Mouse (Mus musculus): ENCODE data around the gene Mst1. TPM values are rescaled to one million over a fixed set of nuclear protein-coding genes. Genes with fewer than 3 reads are reported as not detected.

Gene Mst1
- polyA plus RNA-seq, 1 experiment from 2014 or later = 0.41 TPM

DNA sequence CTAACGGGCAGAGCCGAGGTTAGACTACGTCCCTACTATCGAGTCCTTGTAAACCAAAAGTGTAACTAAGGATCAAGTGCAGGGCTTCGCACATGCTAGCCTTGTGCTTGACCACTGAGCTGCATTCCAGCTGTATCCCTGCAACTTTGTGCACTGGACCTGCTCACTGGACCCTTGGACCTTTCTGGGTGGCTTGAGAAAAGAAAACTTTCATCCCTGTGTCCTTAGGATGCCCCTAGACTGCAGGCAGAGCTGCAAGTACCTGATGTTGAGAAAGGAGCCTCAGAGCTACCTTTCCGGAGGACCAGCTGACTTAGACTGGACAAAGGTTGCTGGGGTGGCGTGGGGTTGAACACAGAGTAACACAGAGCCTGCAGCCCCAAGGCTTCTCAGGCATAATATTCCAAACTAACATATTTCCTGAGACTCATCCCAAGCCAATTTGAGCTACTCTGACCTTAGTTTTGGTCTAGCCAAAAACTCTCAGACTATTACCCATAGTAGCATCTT is 10.4 kb downstream of the Mst1 start:
- H3K9me3 ChIP-seq (ENCODE audit: control insufficient read depth, low read length) = no peaks in the 10 kb centered on the region
- H3K36me3 ChIP-seq (ENCODE audit: control insufficient read depth, insufficient read depth, low read length) = peaks cover 52% of the 10 kb centered on the region
- H3K9ac ChIP-seq (ENCODE audit: low read length) = no peak overlapping the region
- peaks cover 9% of the 10 kb centered on the region for H3K4me1 ChIP-seq (replicated peaks; ENCODE audit: control insufficient read depth, insufficient read depth, low read length)
- no peaks in the 10 kb centered on the region for H3K27me3 ChIP-seq (ENCODE audit: control insufficient read depth, insufficient read depth, low read depth, low read length)
- H3K4me2 ChIP-seq (ENCODE audit: low read depth, low read length) = no peak overlapping the region
- WGBS = 94% methylated on average over 7 of the region's 7 CpGs
- no peak overlapping the region for H3K4me3 ChIP-seq (ENCODE audit: low read length)
- no peak for ATAC-seq (ENCODE audit: low read depth)
- no peak overlapping the region for H3K27ac ChIP-seq (ENCODE audit: low read length)

DNA sequence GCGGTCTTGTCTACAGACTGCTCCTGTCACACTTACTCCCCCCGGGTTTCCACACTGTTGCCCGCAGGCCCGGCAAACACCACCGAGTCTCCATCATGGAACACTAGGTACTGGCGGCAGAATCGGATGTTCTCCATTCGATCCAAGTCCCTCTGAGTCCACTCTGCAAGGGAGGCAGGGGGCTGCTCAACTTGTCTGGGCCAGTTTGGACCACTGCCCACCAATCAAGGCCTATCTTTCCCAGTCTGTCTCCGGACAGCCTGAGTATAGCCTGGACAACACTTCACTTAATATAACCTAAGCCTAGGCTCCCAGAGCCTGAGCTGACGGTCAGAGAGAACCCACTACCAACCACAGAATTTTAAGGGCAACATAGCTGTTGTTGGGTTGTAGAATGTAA is 13.3 kb downstream of the Mst1 start:
- 0 out of 2 replicates have a peak overlapping the region, but pooled peaks have one; percentile 79 for H3K27ac ChIP-seq (ENCODE audit: low read length)
- no peaks in the 10 kb centered on the region for H3K27me3 ChIP-seq (ENCODE audit: control insufficient read depth, insufficient read depth, low read depth, low read length)
- WGBS = 61% methylated on average over 10 of the region's 10 CpGs
- no peaks in the 10 kb centered on the region for H3K9me3 ChIP-seq (ENCODE audit: control insufficient read depth, low read length)
- H3K4me3 ChIP-seq (ENCODE audit: low read length) = peak overlapping the region; percentile 76
- peak overlapping the region; percentile 99 for H3K4me2 ChIP-seq (ENCODE audit: low read depth, low read length)
- no peak for ATAC-seq (ENCODE audit: low read depth)
- H3K4me1 ChIP-seq (replicated peaks; ENCODE audit: control insufficient read depth, insufficient read depth, low read length) = peaks cover 12% of the 10 kb centered on the region
- peak overlapping the region; percentile 82 for H3K9ac ChIP-seq (ENCODE audit: low read length)
- peaks cover 28% of the 10 kb centered on the region for H3K36me3 ChIP-seq (ENCODE audit: control insufficient read depth, insufficient read depth, low read length)

DNA sequence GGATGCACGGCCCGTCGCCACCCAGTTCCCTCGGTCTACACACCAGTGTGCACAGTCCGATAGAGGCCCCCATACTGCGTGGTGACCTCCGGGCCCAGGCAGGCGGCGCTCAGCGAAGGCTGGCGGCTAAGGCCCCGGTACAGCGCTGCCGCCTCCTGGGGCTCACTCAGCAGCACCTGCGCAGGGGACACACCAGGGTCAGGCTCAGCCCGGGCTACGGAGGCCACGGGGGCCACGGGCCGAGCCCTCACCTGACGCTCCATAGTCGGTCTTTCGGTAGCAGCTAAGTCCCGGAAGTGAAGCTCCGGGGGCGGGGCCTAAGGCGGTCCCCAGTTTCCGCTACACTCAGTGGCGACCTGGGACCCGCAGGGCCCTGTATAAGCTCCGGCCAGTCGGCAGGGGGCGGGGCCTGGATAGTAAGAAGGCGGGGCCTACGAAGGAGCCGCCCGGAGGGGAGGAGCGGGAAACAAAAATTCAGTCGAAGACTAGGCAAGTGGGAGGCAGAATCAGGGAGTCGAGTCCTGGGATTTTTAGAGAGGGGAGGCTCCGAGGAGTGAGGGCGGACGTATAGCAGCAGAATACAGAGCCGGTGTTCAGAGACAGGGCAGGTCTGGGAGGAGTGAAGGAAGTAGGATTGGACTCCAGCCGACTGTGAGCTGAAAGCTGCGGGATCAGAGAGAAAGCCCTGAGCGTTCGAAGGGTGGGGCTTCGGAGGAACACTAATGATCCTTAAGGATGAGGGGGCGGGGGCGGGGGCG is 14.1 kb downstream of the Mst1 start, which contains the start of gene Apeh:
Gene Apeh, minus strand, starts transcription at position 423 of the 758 bp plus-strand sequence.
- WGBS = under 1% methylated on average over 52 of the region's 52 CpGs
- Histone ChIP-seq H3K4me2 (ENCODE audit: low read depth, low read length) (peak within 1 kb of the TSS; percentile 99), H3K27me3 (ENCODE audit: control insufficient read depth, insufficient read depth, low read depth, low read length) (no peaks in the 10 kb centered on the region), H3K27ac (ENCODE audit: low read length) (peak within 1 kb of the TSS; percentile 79), H3K4me1 (replicated peaks; ENCODE audit: control insufficient read depth, insufficient read depth, low read length) (peaks cover 12% of the 10 kb centered on the region), H3K36me3 (ENCODE audit: control insufficient read depth, insufficient read depth, low read length) (peaks cover 23% of the 10 kb centered on the region), H3K4me3 (ENCODE audit: low read length) (peak within 1 kb of the TSS; percentile 76), H3K9ac (ENCODE audit: low read length) (peak within 1 kb of the TSS; percentile 82), H3K9me3 (ENCODE audit: control insufficient read depth, low read length) (no peaks in the 10 kb centered on the region)
- ATAC-seq (ENCODE audit: low read depth) = peak; percentile 97

DNA sequence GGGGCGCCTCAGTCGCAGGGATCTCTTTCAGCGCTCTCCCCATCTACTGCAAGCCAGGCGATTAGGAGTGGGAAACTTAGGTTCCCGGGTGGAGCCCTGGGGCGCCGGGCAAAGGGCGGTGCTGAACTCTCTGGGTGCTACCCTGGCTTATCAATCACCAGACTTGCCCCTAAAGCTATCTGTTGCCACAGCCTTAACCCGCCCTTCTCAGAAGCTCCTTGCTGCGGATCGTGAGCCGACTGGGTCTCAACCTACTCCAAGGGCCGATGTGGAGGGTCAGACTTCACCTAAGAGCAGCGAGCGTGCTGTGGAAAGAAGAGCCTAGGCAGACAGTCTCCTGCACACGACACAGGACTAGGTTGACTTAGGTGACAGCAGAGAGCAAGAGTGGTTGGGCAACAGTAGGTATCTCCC is 14.8 kb downstream of the Mst1 start:
- H3K9me3 ChIP-seq (ENCODE audit: control insufficient read depth, low read length) = no peaks in the 10 kb centered on the region
- peak overlapping the region; percentile 76 for H3K4me3 ChIP-seq (ENCODE audit: low read length)
- peaks cover 17% of the 10 kb centered on the region; the same call in 1 of the 2 replicates for H3K36me3 ChIP-seq (ENCODE audit: control insufficient read depth, insufficient read depth, low read length)
- under 1% methylated on average over 16 of the region's 16 CpGs for WGBS
- H3K9ac ChIP-seq (ENCODE audit: low read length) = peak overlapping the region; percentile 82
- peaks cover 12% of the 10 kb centered on the region for H3K4me1 ChIP-seq (replicated peaks; ENCODE audit: control insufficient read depth, insufficient read depth, low read length)
- peak overlapping the region; percentile 38 for H3K27ac ChIP-seq (ENCODE audit: low read length)
- peak overlapping the region; percentile 99 for H3K4me2 ChIP-seq (ENCODE audit: low read depth, low read length)
- H3K27me3 ChIP-seq (ENCODE audit: control insufficient read depth, insufficient read depth, low read depth, low read length) = no peaks in the 10 kb centered on the region
- peak; percentile 29 for ATAC-seq (ENCODE audit: low read depth)

DNA sequence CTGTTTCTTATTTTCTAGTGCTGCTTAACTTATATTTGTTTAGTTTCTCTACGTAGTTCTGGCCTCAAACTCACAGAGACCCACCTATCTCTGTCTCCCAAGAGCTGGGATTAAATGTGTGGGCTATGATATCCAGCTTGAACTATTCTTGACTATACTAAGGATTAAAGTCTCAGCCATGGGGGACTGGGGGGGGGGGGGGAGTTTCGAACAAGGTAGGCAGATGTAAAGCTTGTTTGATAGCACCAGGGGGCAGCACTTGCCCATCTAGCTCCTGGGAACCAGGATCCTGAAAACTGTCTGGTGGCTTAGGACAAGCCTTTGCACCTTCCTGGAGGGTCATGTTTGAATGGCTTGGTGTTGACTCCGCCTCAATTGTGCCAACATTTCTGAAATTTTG is 15.3 kb downstream of the Mst1 start:
- peaks cover 12% of the 10 kb centered on the region for H3K4me1 ChIP-seq (replicated peaks; ENCODE audit: control insufficient read depth, insufficient read depth, low read length)
- peak overlapping the region; percentile 82 for H3K9ac ChIP-seq (ENCODE audit: low read length)
- H3K4me2 ChIP-seq (ENCODE audit: low read depth, low read length) = peak overlapping the region; percentile 99
- H3K27me3 ChIP-seq (ENCODE audit: control insufficient read depth, insufficient read depth, low read depth, low read length) = no peaks in the 10 kb centered on the region
- no peak overlapping the region; the same call in 1 of the 2 replicates for H3K27ac ChIP-seq (ENCODE audit: low read length)
- no peak for ATAC-seq (ENCODE audit: low read depth)
- no peaks in the 10 kb centered on the region for H3K9me3 ChIP-seq (ENCODE audit: control insufficient read depth, low read length)
- 4% methylated on average over 3 of the region's 3 CpGs for WGBS
- H3K36me3 ChIP-seq (ENCODE audit: control insufficient read depth, insufficient read depth, low read length) = peaks cover 12% of the 10 kb centered on the region; the same call in 1 of the 2 replicates
- H3K4me3 ChIP-seq (ENCODE audit: low read length) = peak overlapping the region; percentile 76

DNA sequence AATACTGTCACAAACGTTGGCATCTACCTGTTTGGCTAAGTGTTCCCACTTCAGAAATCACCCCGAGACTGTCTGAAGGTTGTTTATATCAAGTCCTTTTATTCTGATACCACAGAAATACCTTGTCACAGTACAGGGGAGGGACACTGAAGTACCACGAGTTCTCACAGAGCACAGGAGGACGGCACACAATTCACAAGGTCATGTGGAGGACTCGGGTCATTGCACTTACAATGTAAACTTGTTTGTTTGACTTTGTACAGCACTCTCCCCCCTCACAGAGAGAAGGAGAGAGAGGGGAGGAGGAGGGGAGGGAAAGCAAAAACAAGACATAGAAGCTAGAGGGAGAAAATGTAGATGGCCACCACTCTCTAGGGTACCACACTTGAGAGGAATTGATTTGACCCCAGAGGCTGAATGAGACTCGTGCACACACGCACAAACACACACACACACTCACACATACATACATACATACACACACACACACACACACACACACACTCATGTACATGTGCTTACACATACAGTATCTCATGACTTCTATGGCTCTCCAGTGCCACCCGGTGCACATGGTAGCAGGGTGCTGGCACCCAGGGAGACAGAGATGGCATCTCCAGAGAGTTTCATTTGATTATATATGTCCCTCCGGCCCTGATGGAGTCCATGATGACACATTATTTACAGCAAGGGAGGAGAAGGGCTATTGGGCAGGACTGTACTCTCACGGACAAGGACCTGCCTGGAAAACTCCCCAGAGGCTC is 15.9 kb downstream of the Mst1 start:
- no peaks in the 10 kb centered on the region for H3K9me3 ChIP-seq (ENCODE audit: control insufficient read depth, low read length)
- H3K27me3 ChIP-seq (ENCODE audit: control insufficient read depth, insufficient read depth, low read depth, low read length) = no peaks in the 10 kb centered on the region
- no peak overlapping the region for H3K4me3 ChIP-seq (ENCODE audit: low read length)
- no peak overlapping the region for H3K27ac ChIP-seq (ENCODE audit: low read length)
- no peak overlapping the region for H3K4me2 ChIP-seq (ENCODE audit: low read depth, low read length)
- WGBS = 52% methylated on average over 10 of the region's 10 CpGs
- H3K9ac ChIP-seq (ENCODE audit: low read length) = no peak overlapping the region
- H3K36me3 ChIP-seq (ENCODE audit: control insufficient read depth, insufficient read depth, low read length) = peaks cover 7% of the 10 kb centered on the region; the same call in 1 of the 2 replicates
- H3K4me1 ChIP-seq (replicated peaks; ENCODE audit: control insufficient read depth, insufficient read depth, low read length) = peaks cover 12% of the 10 kb centered on the region
- ATAC-seq (ENCODE audit: low read depth) = no peak

DNA sequence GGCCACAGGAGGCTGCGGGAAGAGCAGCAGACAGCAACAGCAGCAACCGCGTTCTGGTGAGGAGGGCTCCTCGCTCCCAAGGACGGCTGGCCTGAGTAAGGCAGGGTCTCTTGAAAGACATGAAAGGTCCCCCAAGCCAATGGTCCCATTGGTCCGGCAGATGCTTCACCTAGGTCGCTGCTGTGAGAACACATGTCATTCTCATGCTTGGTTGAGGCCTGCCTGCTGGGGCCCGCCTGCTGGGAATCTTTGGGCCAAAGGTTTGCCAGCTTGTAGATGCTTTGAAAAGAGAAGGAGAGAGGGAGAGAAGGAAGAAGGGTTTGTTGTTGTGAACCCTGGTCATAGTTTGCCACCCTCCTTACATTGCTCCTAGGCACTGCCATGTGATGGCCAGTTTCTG is 19.4 kb downstream of the Mst1 start:
- Histone ChIP-seq H3K4me3 (ENCODE audit: low read length) (no peak overlapping the region), H3K4me2 (ENCODE audit: low read depth, low read length) (no peak overlapping the region), H3K4me1 (replicated peaks; ENCODE audit: control insufficient read depth, insufficient read depth, low read length) (peaks cover 9% of the 10 kb centered on the region), H3K36me3 (ENCODE audit: control insufficient read depth, insufficient read depth, low read length) (no peaks in the 10 kb centered on the region), H3K27me3 (ENCODE audit: control insufficient read depth, insufficient read depth, low read depth, low read length) (no peaks in the 10 kb centered on the region), H3K27ac (ENCODE audit: low read length) (no peak overlapping the region), H3K9ac (ENCODE audit: low read length) (no peak overlapping the region), H3K9me3 (ENCODE audit: control insufficient read depth, low read length) (no peaks in the 10 kb centered on the region)
- no peak for ATAC-seq (ENCODE audit: low read depth)
- WGBS = 82% methylated on average over 8 of the region's 8 CpGs

DNA sequence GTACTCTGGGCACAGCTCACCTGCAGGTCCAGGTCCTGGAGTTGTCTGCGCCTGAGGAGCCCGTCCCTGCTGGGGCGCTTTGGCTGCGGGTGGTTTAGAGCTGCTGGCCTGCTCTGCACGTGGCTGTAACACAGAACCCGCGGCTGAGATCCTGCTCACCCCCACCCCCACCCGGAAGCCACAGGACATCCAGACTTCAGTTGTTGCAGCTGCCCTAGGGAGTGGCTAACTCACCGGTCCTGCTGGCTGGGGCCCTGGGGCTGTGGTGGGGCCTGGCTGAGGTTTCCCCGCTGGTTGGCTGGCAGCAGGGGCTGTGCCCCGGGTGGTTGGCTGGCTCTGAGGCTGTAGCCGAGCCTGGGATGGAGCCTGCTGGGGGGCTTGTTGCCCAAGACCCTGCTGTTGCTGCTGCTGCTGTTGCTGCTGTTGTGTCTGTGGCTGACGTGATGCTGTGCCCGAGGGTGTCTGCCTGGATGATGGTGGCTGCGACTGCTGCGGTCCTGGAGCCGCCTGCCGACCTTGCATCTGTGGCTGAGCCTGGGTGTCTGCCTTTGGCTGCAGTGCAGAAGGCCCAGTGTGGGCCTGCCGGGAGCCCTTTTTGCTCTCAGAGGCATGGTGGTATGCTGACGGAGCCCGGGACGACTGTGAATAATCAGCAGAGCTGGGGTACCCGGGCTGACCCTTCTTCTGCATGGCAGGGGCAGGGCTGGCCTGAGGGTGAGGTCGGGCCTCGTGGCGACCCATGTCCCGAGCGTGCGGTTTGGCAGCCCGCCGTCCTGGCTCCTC is 24.7 kb downstream of the Mst1 start:
- H3K4me2 ChIP-seq (ENCODE audit: low read depth, low read length) = no peak overlapping the region
- no peaks in the 10 kb centered on the region; the same call in 1 of the 2 replicates for H3K4me1 ChIP-seq (replicated peaks; ENCODE audit: control insufficient read depth, insufficient read depth, low read length)
- whole genome bisulfite sequencing = 46% methylated on average over 31 of the region's 31 CpGs
- H3K4me3 ChIP-seq (ENCODE audit: low read length) = no peak overlapping the region
- H3K27ac ChIP-seq (ENCODE audit: low read length) = no peak overlapping the region
- peak overlapping the region; percentile 46 for H3K9ac ChIP-seq (ENCODE audit: low read length)
- no peaks in the 10 kb centered on the region for H3K36me3 ChIP-seq (ENCODE audit: control insufficient read depth, insufficient read depth, low read length)
- no peaks in the 10 kb centered on the region for H3K27me3 ChIP-seq (ENCODE audit: control insufficient read depth, insufficient read depth, low read depth, low read length)
- ATAC-seq (ENCODE audit: low read depth) = peak; percentile 59; the same call in 1 of the 2 replicates
- H3K9me3 ChIP-seq (ENCODE audit: control insufficient read depth, low read length) = no peaks in the 10 kb centered on the region

Measured in lung, embryonic 16.5 days (tissue).